Mouse (Mus musculus) layer of hippocampus, adult 11-12 months (tissue): ENCODE measurements around the gene Ccdc173.

Source experiments
- DNase-seq: peaks from one replicate; pipeline ENCODE4 v3.0.0; 2022; ENCODE audit warnings: low spot score

Gene Ccdc173

GRCm38 (mm10) chr2:69788974-69789373 is 401 bp downstream of the Ccdc173 start:
- no peak for DNase-seq

GRCm38 (mm10) chr2:69778836-69779177 is 10.6 kb downstream of the Ccdc173 start:
- DNase-seq, result peak; percentile 32

DNA sequence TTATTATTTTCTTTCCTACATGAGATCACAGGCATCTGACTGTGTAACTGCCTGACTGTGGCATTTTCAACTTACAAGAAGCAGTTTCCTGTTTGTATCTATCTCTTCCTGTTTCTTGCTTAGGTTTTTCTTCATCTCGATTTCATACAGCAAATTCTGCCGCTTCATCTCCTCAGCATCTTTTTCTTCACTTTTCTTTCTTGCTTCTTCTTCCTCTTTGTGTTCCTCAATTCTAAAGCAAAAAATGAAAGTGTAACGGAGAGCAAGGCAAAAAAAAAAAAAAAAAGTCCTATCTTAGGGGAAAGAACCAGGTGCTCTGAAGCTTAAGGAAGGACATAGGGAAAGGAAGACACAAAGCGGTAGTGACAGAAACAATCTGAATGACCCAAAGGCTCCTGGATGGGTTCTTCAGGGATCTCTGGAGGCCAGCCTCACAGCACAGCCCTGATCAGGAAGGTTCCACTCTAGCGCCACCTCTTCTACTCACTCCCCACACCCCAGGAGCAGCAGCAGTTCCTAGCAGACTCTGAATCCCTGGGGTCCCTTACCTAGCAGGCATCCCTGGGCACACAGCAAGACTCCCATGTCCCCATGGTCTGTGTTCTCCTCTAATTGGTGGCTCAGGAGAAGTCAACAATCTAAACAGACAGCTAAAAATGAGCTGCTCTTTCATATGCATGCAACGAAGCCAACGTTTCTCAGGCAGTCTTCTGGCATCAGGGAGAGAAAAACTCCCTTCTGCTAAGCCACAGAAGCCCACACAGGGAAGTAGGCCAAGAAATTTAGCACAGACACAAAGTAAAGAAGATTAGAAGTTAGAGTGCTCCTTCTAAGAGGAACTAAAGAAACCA is 11.2 kb downstream of the Ccdc173 start:
- no peak for DNase-seq

- no peak for DNase-seq
These were observed 16.0 kb downstream of the Ccdc173 start for GRCm38 (mm10) chr2:69773331-69773730.

DNA sequence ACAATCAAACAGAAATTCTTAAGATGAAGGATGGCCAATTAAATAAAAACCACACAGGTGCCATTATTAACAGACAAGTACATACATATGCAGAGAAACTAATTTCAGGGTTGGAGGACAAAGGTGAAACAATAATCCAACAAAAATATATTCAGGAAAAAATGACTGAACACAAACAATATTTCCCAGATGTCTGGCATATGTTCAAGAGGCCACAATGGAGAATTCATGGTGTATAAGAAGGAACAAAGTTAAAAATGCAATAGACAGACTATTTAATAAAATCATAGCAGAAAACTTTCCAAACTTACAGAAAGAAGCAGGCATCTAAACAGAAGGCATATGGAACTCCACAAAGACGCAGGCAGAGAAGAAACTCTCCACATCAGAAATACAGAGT is 24.7 kb downstream of the Ccdc173 start:
- no peak for DNase-seq

- DNase-seq, result no peak
These were observed 26.0 kb downstream of the Ccdc173 start for GRCm38 (mm10) chr2:69763340-69763739.

DNA sequence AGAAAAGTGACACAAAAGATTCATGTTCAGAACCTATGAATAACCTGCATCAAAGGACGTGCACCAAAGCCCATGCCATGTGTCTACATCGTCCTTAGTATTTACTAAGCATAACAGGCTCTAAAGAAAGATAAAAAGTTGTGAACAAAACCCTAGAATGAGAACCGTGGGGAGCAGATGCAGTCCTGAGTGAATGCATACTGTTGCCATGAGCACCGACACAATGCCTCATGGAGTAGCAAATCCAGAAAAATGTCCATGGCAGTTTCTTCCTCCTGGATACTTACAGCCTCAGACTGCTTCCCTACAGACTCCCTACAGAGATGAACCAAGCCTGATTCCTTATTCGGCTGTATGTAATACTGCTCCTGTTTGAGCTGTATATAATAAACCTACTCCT is 28.4 kb downstream of the Ccdc173 start:
- DNase-seq, result no peak

- no peak for DNase-seq
These were observed 44.3 kb downstream of the Ccdc173 start for GRCm38 (mm10) chr2:69745091-69745490.

- DNase-seq, result no peak
These were observed 65.9 kb downstream of the Ccdc173 start for GRCm38 (mm10) chr2:69723519-69723825.

DNA sequence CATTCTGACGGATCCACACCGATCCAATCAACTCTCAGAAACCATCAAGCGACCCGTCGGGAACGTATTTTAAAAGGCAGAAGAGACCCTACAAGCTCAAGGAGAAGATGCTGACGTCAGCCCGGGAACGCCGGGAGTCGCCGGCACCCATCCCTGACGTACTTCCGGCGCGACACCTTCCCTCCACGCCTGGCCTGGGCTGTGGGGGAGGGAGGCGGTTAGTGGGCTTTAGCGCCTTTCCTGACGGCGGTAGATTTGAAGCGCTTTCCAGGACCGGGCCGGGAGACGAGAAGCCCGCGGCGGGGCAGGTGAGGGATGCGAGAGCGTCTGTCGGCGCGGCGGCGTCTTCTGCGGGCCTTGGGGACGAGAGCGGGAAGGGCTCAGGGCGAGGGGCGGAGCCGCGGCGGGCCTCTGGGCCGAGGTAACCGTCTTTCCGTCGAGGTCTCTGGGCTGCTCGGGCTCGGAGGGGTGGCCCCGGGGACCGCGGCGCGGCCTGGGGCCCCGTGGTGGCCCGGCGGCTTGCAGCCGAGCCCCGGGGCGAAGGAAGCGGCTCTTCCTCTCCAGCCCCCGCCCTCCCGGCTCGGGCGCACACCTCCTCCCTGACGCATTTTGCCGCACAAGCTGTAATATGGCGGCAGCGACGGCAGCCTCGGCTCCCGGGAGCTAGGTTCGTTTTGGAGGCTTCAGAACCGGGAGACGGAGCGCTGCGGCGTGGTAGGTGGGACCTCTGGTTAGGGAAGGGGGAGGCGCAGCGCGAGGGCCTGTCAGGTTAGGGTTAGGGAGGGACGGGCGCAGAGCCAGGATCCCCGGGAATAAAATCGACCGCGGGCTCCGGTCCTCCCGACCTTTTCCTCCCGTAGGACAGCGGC is 66.5 kb downstream of the Ccdc173 start:
- peak; percentile 92 for DNase-seq

DNA sequence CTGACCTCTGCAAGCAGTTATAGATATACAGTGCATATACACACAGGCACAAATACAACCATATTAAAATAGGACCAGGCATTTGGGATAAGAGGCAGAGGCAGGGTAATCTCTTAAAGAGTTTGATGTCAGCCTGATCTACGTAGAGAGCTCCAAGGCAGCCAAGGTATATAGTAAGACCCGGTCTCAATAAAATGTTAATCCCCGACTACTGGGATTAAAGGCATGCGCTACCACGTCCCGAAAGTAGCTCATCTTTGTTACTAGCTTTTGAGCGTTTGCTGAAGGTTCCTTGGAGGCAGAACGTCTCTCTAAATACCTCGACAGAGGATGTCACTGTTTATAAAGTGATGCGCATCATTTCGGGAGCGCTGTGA is 67.1 kb downstream of the Ccdc173 start, which contains the start of gene Ppig:
Gene Ppig, plus strand, starts transcription at position 273 of the 377 bp plus-strand sequence.
- DNase-seq, result no peak

DNA sequence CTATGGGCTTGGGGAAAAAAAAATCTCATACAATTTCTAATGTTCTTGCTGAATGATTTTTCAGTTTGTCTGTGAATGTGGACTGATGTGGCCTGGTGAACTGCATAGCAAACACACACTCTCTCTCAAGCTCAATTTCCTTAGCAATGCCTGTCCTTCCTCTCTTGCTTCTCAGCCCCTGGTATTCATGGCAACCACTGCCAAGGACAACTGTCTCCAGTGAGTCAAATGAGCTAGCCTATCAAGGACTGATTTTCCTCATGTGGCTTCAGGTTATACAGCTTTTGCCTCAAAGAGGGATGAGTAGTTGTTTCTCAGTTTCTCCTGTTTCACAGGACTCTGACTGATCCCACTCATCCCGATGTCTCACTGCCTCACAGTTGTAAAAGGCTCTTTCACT is 70.3 kb downstream of the Ccdc173 start:
- DNase-seq, result no peak

- DNase-seq, result no peak
These were observed 72.9 kb downstream of the Ccdc173 start for GRCm38 (mm10) chr2:69716483-69716882.

- DNase-seq, result no peak
These were observed 75.2 kb downstream of the Ccdc173 start for GRCm38 (mm10) chr2:69714126-69714525.

GRCm38 (mm10) chr2:69713626-69714014 is 75.8 kb downstream of the Ccdc173 start:
- DNase-seq, result no peak

- peak; percentile 90 for DNase-seq
These were observed 76.3 kb downstream of the Ccdc173 start, which contains the start of gene Fastkd1 for GRCm38 (mm10) chr2:69712981-69713625. Gene Fastkd1, minus strand, starts transcription at chr2:69713516.

DNA sequence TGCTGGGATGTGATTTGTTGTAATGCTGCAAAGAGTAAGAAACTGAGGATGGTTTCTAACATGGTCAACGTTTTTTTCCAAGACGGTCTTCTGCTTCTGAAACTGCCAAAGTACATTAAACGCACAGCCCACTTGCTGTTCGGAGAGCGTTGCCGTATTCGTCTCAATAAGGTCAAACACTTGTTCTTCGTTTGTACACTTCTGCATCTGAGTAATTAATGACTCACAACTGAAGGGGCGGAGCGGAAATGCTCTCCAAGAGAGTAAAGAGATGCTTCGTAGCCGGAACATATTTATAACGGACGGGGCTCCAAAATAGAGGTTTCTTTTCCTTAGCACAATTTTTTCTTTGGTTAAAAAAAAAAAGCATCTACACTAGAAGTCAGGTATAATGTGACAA is 77.2 kb downstream of the Ccdc173 start:
- no peak for DNase-seq
